In the genomic region with DNA sequence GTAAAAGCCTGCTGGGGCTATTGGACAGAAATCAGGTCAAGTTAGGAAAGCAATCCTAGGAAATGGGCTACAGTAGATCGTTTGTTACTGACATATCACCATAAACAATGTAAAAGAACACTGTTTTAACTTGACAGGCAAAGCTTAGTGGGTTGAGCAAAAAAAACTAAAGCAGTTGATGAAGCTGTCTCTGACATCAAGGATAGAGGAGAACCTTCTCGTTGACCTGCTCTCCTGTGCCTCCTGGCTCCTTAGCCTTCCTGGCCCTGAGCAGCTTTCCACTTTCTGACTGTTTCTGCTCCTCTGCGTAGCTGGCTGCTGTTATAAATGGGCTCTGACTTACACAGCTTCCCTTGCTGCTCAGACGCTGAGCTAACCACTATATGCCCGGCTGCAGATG, we compare ENCODE assay signal across 36 mouse cellular contexts. TPM values are rescaled to one million over a fixed set of nuclear protein-coding genes. Genes with fewer than 3 reads are reported as not detected.
DNase-seq lines count a peak whose midpoint lies in the region; ATAC-seq and TF ChIP-seq lines count a peak whose summit lies in the region.
"Had no signal": no experiment of that assay in that cellular context is flagged by ENCODE, and none has a peak within 500 bp of the region (broad histone marks: within the 10 kb centered on the region; RNA-seq: fewer than 3 reads in every experiment).

No protein-coding gene starts in this region.

- peak overlapping the region; percentile 24; the same call in 1 of the 2 replicates for H3K27ac ChIP-seq in gastrocnemius, adult 2 months
- no peak overlapping the region for H3K27ac ChIP-seq in kidney, postnatal 0 days
- H3K27ac ChIP-seq in intestine, postnatal 0 days (ENCODE audit: low read depth, low read length) = no peak overlapping the region
- no peak overlapping the region for H3K27ac ChIP-seq in forebrain, embryonic 16.5 days (ENCODE audit: low read length)
- H3K27ac ChIP-seq in forebrain, embryonic 13.5 days = no peak overlapping the region
- H3K27ac ChIP-seq: embryonic facial prominence, embryonic 12.5 days; forebrain, embryonic 10.5 days; hindbrain, embryonic 13.5 days; limb, embryonic 10.5 days; limb, embryonic 15.5 days; liver, embryonic 13.5 days; neural tube, embryonic 12.5 days; stomach, embryonic 15.5 days had no signal

- intact Hi-C loops in gastrocnemius, adult 2 months (cut with DNase I) = no loop called here
- intact Hi-C loops in gastrocnemius, postnatal 14 days (cut with DNase I; ENCODE audit: low total_unique reads) = no loop called here

- no peak for ATAC-seq in kidney, postnatal 0 days (replicated peaks; ENCODE audit: low FRiP score, low read depth)
- ATAC-seq in intestine, postnatal 0 days = 0 out of 2 replicates have a peak, but pooled peaks have one; percentile 37
- no peak for ATAC-seq in forebrain, embryonic 16.5 days
- no peak for ATAC-seq in forebrain, embryonic 13.5 days
- ATAC-seq: forebrain, postnatal 0 days; inflammation-experienced regulatory T-cells, adult 6 months; Patski had no signal

- no peaks in the 10 kb centered on the region for H3K4me1 ChIP-seq in kidney, postnatal 0 days (replicated peaks; ENCODE audit: insufficient read depth, low read length)
- H3K4me1 ChIP-seq in intestine, postnatal 0 days (replicated peaks; ENCODE audit: control insufficient read depth, insufficient read depth, low read length) = no peaks in the 10 kb centered on the region
- no peaks in the 10 kb centered on the region for H3K4me1 ChIP-seq in forebrain, embryonic 16.5 days (replicated peaks; ENCODE audit: control insufficient read depth, insufficient read depth, low read length)
- no peaks in the 10 kb centered on the region for H3K4me1 ChIP-seq in forebrain, embryonic 13.5 days
- H3K4me1 ChIP-seq: embryonic facial prominence, embryonic 12.5 days; limb, embryonic 10.5 days; limb, embryonic 15.5 days; liver, embryonic 13.5 days; neural tube, embryonic 12.5 days; stomach, embryonic 15.5 days had no signal

- TF ChIP-seq CTCF in gastrocnemius, adult 2 months (IDR thresholded peaks at IDR 0.05) = no peak
- no peak for TF ChIP-seq CTCF in kidney, postnatal 0 days (IDR thresholded peaks at IDR 0.05; ENCODE audit: low read depth)
- no peak for TF ChIP-seq CTCF in intestine, postnatal 0 days (IDR thresholded peaks at IDR 0.05; ENCODE audit: low read depth)

- no peak overlapping the region for H3K4me3 ChIP-seq in gastrocnemius, adult 2 months
- H3K4me3 ChIP-seq in kidney, postnatal 0 days (replicated peaks; ENCODE audit: low read depth, low read length) = no peak overlapping the region
- H3K4me3 ChIP-seq in intestine, postnatal 0 days (ENCODE audit: low read depth, low read length) = no peak overlapping the region
- no peak overlapping the region for H3K4me3 ChIP-seq in forebrain, embryonic 16.5 days (replicated peaks; ENCODE audit: low read length)
- H3K4me3 ChIP-seq in forebrain, embryonic 13.5 days = no peak overlapping the region
- H3K4me3 ChIP-seq: embryonic facial prominence, embryonic 12.5 days; forebrain, embryonic 10.5 days; hindbrain, embryonic 13.5 days; limb, embryonic 10.5 days; limb, embryonic 15.5 days; liver, embryonic 13.5 days; neural tube, embryonic 12.5 days; stomach, embryonic 15.5 days had no signal

- no peak for DNase-seq in gastrocnemius, adult 2 months
- DNase-seq in gastrocnemius, postnatal 14 days = no peak
- DNase-seq in kidney, postnatal 0 days (ENCODE audit: low spot score) = peak; percentile 36
- DNase-seq in kidney, postnatal 14 days = no peak
- peak; percentile 64 for DNase-seq in fat pad, adult 2 months (ENCODE audit: extremely low read depth, low read depth, low spot score)
- DNase-seq: adrenal gland, postnatal 10 days; cerebellum, adult 8-10 months; cerebellum, postnatal 25 days; forebrain, postnatal 0 days; gastrocnemius, postnatal 10 days; heart, postnatal 14 days; kidney, adult 9 months; layer of hippocampus, adult 9-11 months; liver, embryonic 13.5 days; lung, adult 2 months; lung, postnatal 14 days; thymus, adult 18-20 months; thymus, postnatal 25 days had no signal

- WGBS in kidney, postnatal 0 days = 31% methylated on average over 5 of the region's 5 CpGs
- WGBS in intestine, postnatal 0 days = 28% methylated on average over 5 of the region's 5 CpGs
- 76% methylated on average over 5 of the region's 5 CpGs for WGBS in forebrain, embryonic 16.5 days
- WGBS in forebrain, embryonic 13.5 days = 74% methylated on average over 5 of the region's 5 CpGs

- no peaks in the 10 kb centered on the region for H3K9me3 ChIP-seq in kidney, postnatal 0 days (replicated peaks; ENCODE audit: low read length)
- H3K9me3 ChIP-seq in intestine, postnatal 0 days (ENCODE audit: control insufficient read depth) = no peaks in the 10 kb centered on the region
- H3K9me3 ChIP-seq in forebrain, embryonic 16.5 days (ENCODE audit: control insufficient read depth, low read length) = no peaks in the 10 kb centered on the region
- no peaks in the 10 kb centered on the region for H3K9me3 ChIP-seq in forebrain, embryonic 13.5 days (replicated peaks)
- H3K9me3 ChIP-seq: embryonic facial prominence, embryonic 12.5 days; forebrain, embryonic 10.5 days; G1E; hindbrain, embryonic 13.5 days; limb, embryonic 10.5 days; limb, embryonic 15.5 days; liver, embryonic 13.5 days; neural tube, embryonic 12.5 days; stomach, embryonic 15.5 days had no signal

- H3K4me2 ChIP-seq in kidney, postnatal 0 days (ENCODE audit: low read length) = no peak overlapping the region
- H3K4me2 ChIP-seq in intestine, postnatal 0 days (replicated peaks; ENCODE audit: low read depth) = no peak overlapping the region
- H3K4me2 ChIP-seq in forebrain, embryonic 16.5 days (ENCODE audit: low read length) = no peak overlapping the region
- no peak overlapping the region for H3K4me2 ChIP-seq in forebrain, embryonic 13.5 days
- H3K4me2 ChIP-seq: embryonic facial prominence, embryonic 12.5 days; hindbrain, embryonic 13.5 days; limb, embryonic 15.5 days; liver, embryonic 13.5 days; neural tube, embryonic 12.5 days; stomach, embryonic 15.5 days had no signal

- no peaks in the 10 kb centered on the region for H3K36me3 ChIP-seq in kidney, postnatal 0 days (ENCODE audit: insufficient read depth, low read length)
- no peaks in the 10 kb centered on the region for H3K36me3 ChIP-seq in intestine, postnatal 0 days (ENCODE audit: control insufficient read depth, insufficient read depth)
- H3K36me3 ChIP-seq in forebrain, embryonic 16.5 days (ENCODE audit: control insufficient read depth, insufficient read depth) = no peaks in the 10 kb centered on the region
- H3K36me3 ChIP-seq in forebrain, embryonic 13.5 days (ENCODE audit: poor library complexity, severe bottlenecking) = no peaks in the 10 kb centered on the region
- H3K36me3 ChIP-seq: embryonic facial prominence, embryonic 12.5 days; forebrain, embryonic 10.5 days; G1E; hindbrain, embryonic 13.5 days; limb, embryonic 10.5 days; limb, embryonic 15.5 days; liver, embryonic 13.5 days; neural tube, embryonic 12.5 days; stomach, embryonic 15.5 days had no signal

- no peak overlapping the region for H3K9ac ChIP-seq in kidney, postnatal 0 days (ENCODE audit: low read depth, low read length)
- no peak overlapping the region for H3K9ac ChIP-seq in intestine, postnatal 0 days (ENCODE audit: low read depth, low read length)
- H3K9ac ChIP-seq in forebrain, embryonic 16.5 days (replicated peaks; ENCODE audit: low read depth, low read length) = no peak overlapping the region
- no peak overlapping the region for H3K9ac ChIP-seq in forebrain, embryonic 13.5 days
- H3K9ac ChIP-seq: embryonic facial prominence, embryonic 12.5 days; forebrain, postnatal 0 days; hindbrain, embryonic 13.5 days; limb, embryonic 15.5 days; liver, embryonic 13.5 days; neural tube, embryonic 12.5 days; stomach, embryonic 15.5 days had no signal

- no peaks in the 10 kb centered on the region for H3K27me3 ChIP-seq in kidney, postnatal 0 days (ENCODE audit: insufficient read depth, low read length)
- no peaks in the 10 kb centered on the region for H3K27me3 ChIP-seq in intestine, postnatal 0 days (replicated peaks; ENCODE audit: control insufficient read depth, insufficient read depth, low read length)
- no peaks in the 10 kb centered on the region for H3K27me3 ChIP-seq in forebrain, embryonic 16.5 days (replicated peaks; ENCODE audit: control insufficient read depth, insufficient read depth, low read length)
- no peaks in the 10 kb centered on the region for H3K27me3 ChIP-seq in forebrain, embryonic 13.5 days
- H3K27me3 ChIP-seq: embryonic facial prominence, embryonic 12.5 days; hindbrain, embryonic 13.5 days; limb, embryonic 15.5 days; liver, embryonic 13.5 days; neural tube, embryonic 12.5 days; Patski; stomach, embryonic 15.5 days had no signal

RNA-seq across cellular contexts. Expression of a gene that starts 27.3 kb away (rescaled TPM):
- total RNA-seq in gastrocnemius, adult 2 months (2021) = not detected
- total RNA-seq in gastrocnemius, postnatal 14 days (2021) = not detected
- polyA plus RNA-seq in kidney, postnatal 0 days (2015; fragmentation: Nextera tagmentation; extraction: Ambion mirVana) = not detected in 2 replicates
- not detected in 2 replicates for polyA plus RNA-seq in intestine, postnatal 0 days (2015; fragmentation: Nextera tagmentation; extraction: Ambion mirVana)
- not detected in 2 replicates for polyA plus RNA-seq in forebrain, embryonic 16.5 days (2015; fragmentation: Nextera tagmentation; extraction: Ambion mirVana)
- not detected in 2 replicates for polyA plus RNA-seq in forebrain, embryonic 13.5 days (2015; fragmentation: Nextera tagmentation; extraction: Ambion mirVana)
- total RNA-seq: adrenal gland, postnatal 10 days; forebrain, postnatal 0 days; gastrocnemius, postnatal 10 days; granulocyte monocyte progenitor cell, adult 5-6 weeks; heart, postnatal 14 days; left cerebral cortex, postnatal 10 days; megakaryocyte, adult 5-6 weeks had no signal
- polyA plus RNA-seq: embryonic facial prominence, embryonic 12.5 days; forebrain, embryonic 10.5 days; forebrain, postnatal 0 days; G1E; heart, embryonic 14.5 days; hindbrain, embryonic 13.5 days; inflammation-experienced regulatory T-cells, adult 6 months; limb, embryonic 10.5 days; limb, embryonic 15.5 days; liver, embryonic 13.5 days; lung, adult 2 months; midbrain, embryonic 14.5 days; neural tube, embryonic 12.5 days; Patski; stomach, embryonic 15.5 days had no signal

RNA-seq across cellular contexts. Expression of a gene that starts 48.4 kb away (rescaled TPM):
- 1 to 10 TPM; 4.6 to 6.3 TPM for total RNA-seq in gastrocnemius, adult 2 months (2021)
- 1 to 10 TPM; 3.2 to 5.0 TPM for total RNA-seq in gastrocnemius, postnatal 14 days (2021)
- polyA plus RNA-seq in kidney, postnatal 0 days (2015; fragmentation: Nextera tagmentation; extraction: Ambion mirVana) = 8.2 and 9.4 TPM in 2 replicates
- 10.5 and 11.5 TPM in 2 replicates for polyA plus RNA-seq in intestine, postnatal 0 days (2015; fragmentation: Nextera tagmentation; extraction: Ambion mirVana)
- 3.7 and 5.8 TPM in 2 replicates for polyA plus RNA-seq in forebrain, embryonic 16.5 days (2015; fragmentation: Nextera tagmentation; extraction: Ambion mirVana)
- polyA plus RNA-seq in forebrain, embryonic 13.5 days (2015; fragmentation: Nextera tagmentation; extraction: Ambion mirVana) = 4.5 and 5.2 TPM in 2 replicates

RNA-seq across cellular contexts. Expression of a gene that starts 50.2 kb away (rescaled TPM):
- 10 to 100 TPM; 20.7 to 29.1 TPM for total RNA-seq in gastrocnemius, adult 2 months (2021)
- 10 to 100 TPM; 20.4 to 21.1 TPM for total RNA-seq in gastrocnemius, postnatal 14 days (2021)
- polyA plus RNA-seq in kidney, postnatal 0 days (2015; fragmentation: Nextera tagmentation; extraction: Ambion mirVana) = 24.0 and 24.2 TPM in 2 replicates
- polyA plus RNA-seq in intestine, postnatal 0 days (2015; fragmentation: Nextera tagmentation; extraction: Ambion mirVana) = 12.3 and 12.7 TPM in 2 replicates
- 15.1 and 21.6 TPM in 2 replicates for polyA plus RNA-seq in forebrain, embryonic 16.5 days (2015; fragmentation: Nextera tagmentation; extraction: Ambion mirVana)
- 9.8 and 10.9 TPM in 2 replicates for polyA plus RNA-seq in forebrain, embryonic 13.5 days (2015; fragmentation: Nextera tagmentation; extraction: Ambion mirVana)

Comparison
In these comparisons a context has a peak if more than half of its experiments do, and no peak if none do; other contexts are left out.
1. DNase-seq: peak in kidney, postnatal 0 days (single experiment) and fat pad, adult 2 months (single experiment); none in gastrocnemius, adult 2 months (single experiment), gastrocnemius, postnatal 14 days (single experiment) and kidney, postnatal 14 days (single experiment).